Mouse (Mus musculus) forebrain, embryonic 15.5 days (tissue): ENCODE measurements at regions not wholly inside any gene's neighbourhood (a gene's known extent, or its start where the extent isn't known, plus 50 kb on each side); places are given as distances from the start of the nearest gene placed in this dataset.
"Not testable (repeated sequence)": the region's sequence is repeated elsewhere in the genome, so short reads cannot be mapped to it uniquely, and the experiment has no call there.

ENCODE experiments used
- ATAC-seq: fragments of 200-750 bp; cut with Nextera tagmentation; replicated peaks from 2 replicates; pipeline ENCODE4 v1.8.0; 2017; ENCODE audit warnings: mild to moderate bottlenecking, moderate TSS enrichment, moderate library complexity
- H3K27ac ChIP-seq: fragments of 300-500 bp; sonication (generic); replicated peaks from 2 replicates; pipeline ENCODE4 v1.5.1; 2015; ENCODE audit warnings: mild to moderate bottlenecking, inconsistent platforms
- H3K27me3 ChIP-seq: fragments of 300-500 bp; sonication (generic); 2 replicates; pipeline ENCODE4 v1.6.1; 2015; ENCODE audit warnings: inconsistent platforms
- H3K36me3 ChIP-seq: fragments of 300-500 bp; sonication (generic); 2 replicates; pipeline ENCODE4 v1.6.1; 2015; ENCODE audit warnings: mild to moderate bottlenecking, inconsistent platforms
- H3K4me1 ChIP-seq: fragments of 300-500 bp; sonication (generic); 2 replicates; pipeline ENCODE4 v1.6.1; 2015; ENCODE audit warnings: inconsistent platforms
- H3K4me2 ChIP-seq: fragments of 300-500 bp; sonication (generic); replicated peaks from 2 replicates; pipeline ENCODE4 v1.6.1; 2015; ENCODE audit warnings: mild to moderate bottlenecking, inconsistent platforms
- H3K4me3 ChIP-seq: fragments of 300-500 bp; sonication (generic); 2 replicates; pipeline ENCODE4 v1.5.1; 2015; ENCODE audit warnings: mild to moderate bottlenecking, inconsistent platforms
- H3K9ac ChIP-seq: fragments of 300-500 bp; sonication (generic); replicated peaks from 2 replicates; pipeline ENCODE4 v1.6.1; 2015; ENCODE audit warnings: mild to moderate bottlenecking, inconsistent platforms
- H3K9me3 ChIP-seq: fragments of 300-500 bp; sonication (generic); 2 replicates; pipeline ENCODE4 v1.6.1; 2016; ENCODE audit warnings: inconsistent platforms
- WGBS: fragments of 180-500 bp; shearing (Covaris S2); methylation state at CpG from one replicate; pipeline ENCODE4 v1.1.7; 2015; ENCODE audit warnings: mixed read lengths; 5-methylcytosine and 5-hydroxymethylcytosine counted together

GRCm38 (mm10) chr8:57092403-57092802 is 228.4 kb upstream of the Hand2 start:
- H3K36me3 ChIP-seq = no peaks in the 10 kb centered on the region
- WGBS = 86% methylated on average over 4 of the region's 4 CpGs
- H3K4me1 ChIP-seq = no peaks in the 10 kb centered on the region
- no peaks in the 10 kb centered on the region for H3K9me3 ChIP-seq
- no peak overlapping the region for H3K9ac ChIP-seq
- H3K4me2 ChIP-seq = no peak overlapping the region
- no peak overlapping the region for H3K4me3 ChIP-seq
- no peak overlapping the region for H3K27ac ChIP-seq
- no peak for ATAC-seq
- H3K27me3 ChIP-seq = no peaks in the 10 kb centered on the region

GRCm38 (mm10) chr8:57095169-57095568 is 225.6 kb upstream of the Hand2 start:
- no peak for ATAC-seq
- H3K9ac ChIP-seq = no peak overlapping the region
- H3K4me1 ChIP-seq = no peaks in the 10 kb centered on the region
- H3K9me3 ChIP-seq = no peaks in the 10 kb centered on the region
- no peak overlapping the region for H3K27ac ChIP-seq
- H3K36me3 ChIP-seq = no peaks in the 10 kb centered on the region
- no peak overlapping the region for H3K4me2 ChIP-seq
- 41% methylated on average over 2 of the region's 2 CpGs for WGBS
- no peak overlapping the region for H3K4me3 ChIP-seq
- H3K27me3 ChIP-seq = no peaks in the 10 kb centered on the region

GRCm38 (mm10) chr8:57110765-57111402 is 209.9 kb upstream of the Hand2 start:
- not testable (repeated sequence) for ATAC-seq, H3K27me3 ChIP-seq, H3K4me2 ChIP-seq, H3K4me3 ChIP-seq, H3K9me3 ChIP-seq, H3K4me1 ChIP-seq, H3K36me3 ChIP-seq, H3K27ac ChIP-seq, H3K9ac ChIP-seq
- 88% methylated on average over 3 of the region's 6 CpGs for WGBS

DNA sequence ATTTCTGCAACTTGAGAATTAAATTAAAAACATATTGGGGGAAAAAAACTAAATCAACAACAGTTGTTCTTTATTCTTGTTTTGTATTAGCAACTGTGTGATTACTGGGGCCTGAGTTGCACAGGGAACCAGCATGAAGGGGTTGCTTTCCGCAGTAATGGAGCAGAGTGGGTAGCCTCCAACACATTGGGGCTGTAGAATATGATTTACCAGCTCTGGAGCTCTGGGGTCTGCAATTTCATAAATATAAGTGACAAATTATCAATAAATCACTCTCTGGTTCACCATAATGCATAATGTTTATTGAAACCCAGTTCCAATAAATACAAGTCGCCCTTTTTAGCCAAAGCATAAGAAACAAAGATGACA is 209.4 kb upstream of the Hand2 start:
- Histone ChIP-seq H3K4me1 (no peaks in the 10 kb centered on the region), H3K27me3 (no peaks in the 10 kb centered on the region), H3K9ac (no peak overlapping the region), H3K4me3 (no peak overlapping the region), H3K27ac (no peak overlapping the region), H3K9me3 (no peaks in the 10 kb centered on the region), H3K36me3 (no peaks in the 10 kb centered on the region), H3K4me2 (no peak overlapping the region)
- 69% methylated on average over 2 of the region's 2 CpGs for WGBS
- ATAC-seq = no peak

GRCm38 (mm10) chr8:57113915-57114314 is 206.9 kb upstream of the Hand2 start:
- no peak for ATAC-seq
- no peaks in the 10 kb centered on the region for H3K27me3 ChIP-seq
- no peak overlapping the region for H3K4me3 ChIP-seq
- H3K9ac ChIP-seq = no peak overlapping the region
- H3K27ac ChIP-seq = no peak overlapping the region
- 76% methylated on average over 2 of the region's 2 CpGs for WGBS
- no peaks in the 10 kb centered on the region for H3K4me1 ChIP-seq
- no peaks in the 10 kb centered on the region for H3K9me3 ChIP-seq
- H3K4me2 ChIP-seq = no peak overlapping the region
- H3K36me3 ChIP-seq = no peaks in the 10 kb centered on the region

DNA sequence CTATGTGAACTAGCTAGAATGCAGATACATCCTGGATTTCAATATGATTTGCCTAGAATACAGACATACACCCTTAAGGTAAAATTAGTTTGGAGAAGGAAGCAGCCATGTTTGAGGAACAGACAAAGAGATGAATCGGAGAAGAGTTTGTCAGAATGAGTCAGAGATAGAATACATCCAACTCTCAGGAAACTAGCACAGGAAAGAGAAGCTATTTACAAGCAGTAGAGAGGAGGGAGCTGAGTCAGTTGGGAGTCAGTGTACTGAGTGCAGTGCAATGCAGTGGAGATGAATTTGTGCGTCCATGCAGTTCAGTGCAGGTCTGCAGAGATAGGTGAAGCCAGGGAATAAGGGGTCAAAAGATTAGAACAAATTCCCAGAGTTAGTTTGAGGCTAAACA is 205.5 kb upstream of the Hand2 start:
- H3K27me3 ChIP-seq = no peaks in the 10 kb centered on the region
- no peak overlapping the region for H3K9ac ChIP-seq
- H3K4me1 ChIP-seq = no peaks in the 10 kb centered on the region
- H3K9me3 ChIP-seq = no peaks in the 10 kb centered on the region
- 94% methylated on average over 2 of the region's 2 CpGs for WGBS
- ATAC-seq = no peak
- no peak overlapping the region for H3K4me2 ChIP-seq
- H3K36me3 ChIP-seq = no peaks in the 10 kb centered on the region
- H3K4me3 ChIP-seq = no peak overlapping the region
- no peak overlapping the region for H3K27ac ChIP-seq

GRCm38 (mm10) chr8:57134041-57134440 is 186.7 kb upstream of the Hand2 start:
- no peak overlapping the region for H3K4me3 ChIP-seq
- H3K4me1 ChIP-seq = no peaks in the 10 kb centered on the region
- H3K36me3 ChIP-seq = no peaks in the 10 kb centered on the region
- no peak overlapping the region for H3K9ac ChIP-seq
- H3K4me2 ChIP-seq = no peak overlapping the region
- H3K9me3 ChIP-seq = no peaks in the 10 kb centered on the region
- 0 out of 2 replicates have a peak, but pooled peaks have one; percentile 66 for ATAC-seq
- WGBS = 15% methylated on average over 2 of the region's 2 CpGs
- H3K27ac ChIP-seq = no peak overlapping the region
- H3K27me3 ChIP-seq = no peaks in the 10 kb centered on the region

DNA sequence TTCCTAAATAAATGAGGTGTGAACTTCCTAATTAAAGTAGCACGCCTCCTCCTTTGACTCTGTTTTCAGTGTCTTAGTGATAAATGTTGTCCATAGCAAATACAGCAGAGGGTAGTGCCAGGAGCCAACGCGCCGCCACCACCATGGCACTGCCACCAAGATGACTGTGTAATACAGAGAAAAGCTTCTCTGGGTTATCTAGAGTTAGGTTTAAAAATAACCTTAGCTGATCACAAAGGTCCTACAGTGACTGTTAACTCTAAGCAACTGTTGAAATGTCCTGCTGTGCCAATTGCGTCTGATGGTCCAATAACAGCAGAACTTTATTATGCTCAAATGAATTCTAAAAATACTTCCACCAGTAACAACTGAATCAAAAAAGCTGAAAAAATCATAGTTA is 186.1 kb upstream of the Hand2 start:
- no peak for ATAC-seq
- Histone ChIP-seq H3K9ac (no peak overlapping the region), H3K36me3 (no peaks in the 10 kb centered on the region), H3K4me2 (no peak overlapping the region), H3K27me3 (no peaks in the 10 kb centered on the region), H3K27ac (no peak overlapping the region), H3K4me1 (no peaks in the 10 kb centered on the region), H3K9me3 (no peaks in the 10 kb centered on the region), H3K4me3 (no peak overlapping the region)
- WGBS = 67% methylated on average over 5 of the region's 5 CpGs

DNA sequence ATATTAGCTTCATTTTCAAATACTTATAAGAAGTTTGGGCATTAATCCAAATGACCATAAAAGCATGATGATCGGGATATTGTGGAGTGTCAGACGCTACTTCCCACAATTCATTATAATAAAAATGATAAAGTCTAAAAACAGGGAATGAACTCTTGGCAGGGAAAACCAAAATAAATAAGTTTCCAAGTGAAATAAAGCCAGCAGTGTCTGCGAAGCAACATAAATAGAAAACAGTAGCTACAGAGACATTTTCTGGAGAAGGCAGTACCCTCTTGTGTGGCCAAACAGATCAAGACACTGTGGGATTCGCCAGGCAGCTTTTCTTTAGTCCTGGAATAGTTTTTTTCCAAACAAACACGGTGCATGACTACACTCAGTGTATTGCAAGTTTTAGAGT is 172.7 kb upstream of the Hand2 start:
- H3K27ac ChIP-seq = no peak overlapping the region
- 78% methylated on average over 5 of the region's 5 CpGs for WGBS
- no peaks in the 10 kb centered on the region for H3K4me1 ChIP-seq
- H3K4me2 ChIP-seq = no peak overlapping the region
- no peak for ATAC-seq
- H3K9ac ChIP-seq = no peak overlapping the region
- no peak overlapping the region for H3K4me3 ChIP-seq
- H3K9me3 ChIP-seq = no peaks in the 10 kb centered on the region
- no peaks in the 10 kb centered on the region for H3K27me3 ChIP-seq
- H3K36me3 ChIP-seq = no peaks in the 10 kb centered on the region

- Histone ChIP-seq H3K27me3 (no peaks in the 10 kb centered on the region), H3K4me2 (no peak overlapping the region), H3K27ac (no peak overlapping the region), H3K4me1 (no peaks in the 10 kb centered on the region), H3K36me3 (no peaks in the 10 kb centered on the region), H3K4me3 (no peak overlapping the region), H3K9me3 (no peaks in the 10 kb centered on the region), H3K9ac (no peak overlapping the region)
- 74% methylated on average over 2 of the region's 2 CpGs for WGBS
- ATAC-seq = no peak
Measured at GRCm38 (mm10) chr8:57191153-57191552, 129.6 kb upstream of the Hand2 start.

GRCm38 (mm10) chr8:57200280-57200679 is 120.5 kb upstream of the Hand2 start:
- 91% methylated on average over 8 of the region's 8 CpGs for WGBS
- ATAC-seq = no peak
- H3K36me3 ChIP-seq = no peaks in the 10 kb centered on the region

DNA sequence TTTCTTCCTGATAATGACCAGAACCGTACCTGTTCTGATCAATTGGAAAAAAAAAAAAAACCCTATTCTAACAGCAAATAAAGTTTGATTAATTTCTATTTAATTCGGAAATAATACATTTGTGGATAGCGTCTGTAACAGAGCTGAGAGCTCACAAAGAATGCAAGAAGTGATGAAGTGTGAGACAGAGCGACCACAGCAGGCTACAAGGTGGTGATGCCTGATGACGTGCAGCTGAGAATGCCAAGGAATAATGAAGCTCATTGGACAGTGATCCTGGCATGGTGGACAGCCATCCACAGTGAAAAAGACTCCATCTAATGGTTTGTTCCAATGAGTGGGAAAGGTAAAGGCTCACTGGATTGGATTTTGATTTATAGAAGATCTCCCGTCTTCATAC is 111.2 kb upstream of the Hand2 start:
- ATAC-seq = no peak
- no peaks in the 10 kb centered on the region for H3K4me1 ChIP-seq

More at GRCm38 (mm10) chr8:57200280-57200679, 120.5 kb upstream of the Hand2 start:
- Histone ChIP-seq H3K27ac (no peak overlapping the region), H3K9ac (no peak overlapping the region), H3K4me1 (no peaks in the 10 kb centered on the region), H3K4me2 (no peak overlapping the region), H3K4me3 (no peak overlapping the region), H3K27me3 (no peaks in the 10 kb centered on the region), H3K9me3 (no peaks in the 10 kb centered on the region)

DNA sequence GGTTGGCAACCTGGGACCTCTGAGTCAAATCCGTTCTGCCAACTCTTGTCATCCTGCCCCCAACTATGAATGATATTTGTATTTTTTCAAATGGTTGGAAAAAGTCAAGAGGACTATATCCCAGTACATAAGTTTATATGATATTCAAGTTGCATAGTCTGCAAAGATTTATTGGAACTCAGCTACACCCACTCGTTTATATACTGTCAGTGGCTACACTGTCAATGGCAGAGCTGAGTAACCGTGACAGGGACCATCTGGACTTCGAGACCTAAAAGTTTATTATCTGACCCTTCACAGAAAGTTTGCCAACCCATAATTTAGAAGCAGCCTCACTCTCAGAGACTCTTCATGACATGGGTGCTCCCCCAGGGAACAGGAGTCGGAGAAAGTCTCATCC is 107.7 kb upstream of the Hand2 start:
- ATAC-seq = no peak
- H3K27ac ChIP-seq = no peak overlapping the region
- H3K9ac ChIP-seq = no peak overlapping the region
- H3K4me2 ChIP-seq = no peak overlapping the region
- no peaks in the 10 kb centered on the region for H3K9me3 ChIP-seq
- H3K27me3 ChIP-seq = no peaks in the 10 kb centered on the region
- no peak overlapping the region for H3K4me3 ChIP-seq
- 88% methylated on average over 5 of the region's 5 CpGs for WGBS
- H3K4me1 ChIP-seq = no peaks in the 10 kb centered on the region
- no peaks in the 10 kb centered on the region for H3K36me3 ChIP-seq

More for the DNA sequence above, 111.2 kb upstream of the Hand2 start:
- Histone ChIP-seq H3K27ac (no peak overlapping the region), H3K9ac (no peak overlapping the region), H3K4me2 (no peak overlapping the region), H3K9me3 (no peaks in the 10 kb centered on the region), H3K27me3 (no peaks in the 10 kb centered on the region), H3K36me3 (no peaks in the 10 kb centered on the region), H3K4me3 (no peak overlapping the region)
- 89% methylated on average over 6 of the region's 6 CpGs for WGBS
